Mouse (Mus musculus) intestine, embryonic 15.5 days (tissue): ENCODE data around the gene Tdrd6. TPM values are rescaled to one million over a fixed set of nuclear protein-coding genes. Genes with fewer than 3 reads are reported as not detected.
A peak's percentile ranks its signal among the peaks of the same experiment; 100 is the strongest.

Experiments
- ATAC-seq: fragments of 200-750 bp; cut with Nextera tagmentation; 2 replicates; pipeline ENCODE4 v1.8.0; 2017; ENCODE audit warnings: moderate TSS enrichment, moderate library complexity
- H3K27ac ChIP-seq: fragments of 300-500 bp; sonication (generic); 2 replicates; pipeline ENCODE4 v1.5.1; 2015; ENCODE audit warnings: mild to moderate bottlenecking, inconsistent platforms
- H3K27me3 ChIP-seq: fragments of 300-500 bp; sonication (generic); replicated peaks from 2 replicates; pipeline ENCODE4 v1.6.1; 2015; ENCODE audit warnings: inconsistent platforms
- H3K36me3 ChIP-seq: fragments of 300-500 bp; sonication (generic); 2 replicates; pipeline ENCODE4 v1.6.1; 2015; ENCODE audit warnings: inconsistent platforms
- H3K4me1 ChIP-seq: fragments of 300-500 bp; sonication (generic); replicated peaks from 2 replicates; pipeline ENCODE4 v1.6.1; 2015; ENCODE audit warnings: inconsistent platforms
- H3K4me2 ChIP-seq: fragments of 300-500 bp; sonication (generic); replicated peaks from 2 replicates; pipeline ENCODE4 v1.6.1; 2015; ENCODE audit warnings: mild to moderate bottlenecking, inconsistent platforms
- H3K4me3 ChIP-seq: fragments of 300-500 bp; sonication (generic); replicated peaks from 2 replicates; pipeline ENCODE4 v1.5.1; 2015; ENCODE audit warnings: inconsistent platforms
- H3K9ac ChIP-seq: fragments of 300-500 bp; sonication (generic); 2 replicates; pipeline ENCODE4 v1.6.1; 2015; ENCODE audit warnings: inconsistent platforms
- H3K9me3 ChIP-seq: fragments of 300-500 bp; sonication (generic); 2 replicates; pipeline ENCODE4 v1.6.1; 2016; ENCODE audit warnings: inconsistent platforms
- WGBS: fragments of 180-500 bp; shearing (Covaris S2); methylation state at CpG from one replicate; pipeline ENCODE4 v1.1.7; 2015; 5-methylcytosine and 5-hydroxymethylcytosine counted together
- polyA plus RNA-seq: library from polyadenylated mRNA; unstranded; fragments of >200 nt; fragmentation: Nextera tagmentation; extraction: Ambion mirVana; gene quantifications from 2 replicates; pipeline ENCODE4 v1.2.1, GENCODE M21; 2015

The Tdrd6 gene
- polyA plus RNA-seq, 1 experiment from 2014 or later: 0.46 TPM

DNA sequence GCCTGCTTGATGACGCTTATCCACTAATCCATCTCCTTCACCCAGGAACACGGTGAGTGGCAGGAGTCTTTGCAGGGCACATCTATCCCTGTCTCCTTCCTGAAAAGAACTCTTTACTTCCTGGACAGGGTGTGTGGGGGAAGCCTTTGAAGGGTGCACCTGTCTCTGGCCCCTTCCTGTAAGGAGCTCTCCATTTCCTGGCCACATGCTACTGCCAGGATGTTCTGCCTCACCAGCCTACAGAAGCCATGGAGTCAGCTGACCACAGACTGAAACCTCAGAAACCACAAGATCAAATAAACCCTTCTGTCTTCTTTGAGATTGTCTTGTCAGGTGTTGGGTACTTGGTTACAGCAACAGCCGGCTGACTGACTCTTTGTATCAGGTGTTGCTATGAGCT is 15.0 kb upstream of the Tdrd6 start:
- Histone ChIP-seq H3K9me3 (no peaks in the 10 kb centered on the region), H3K4me1 (no peaks in the 10 kb centered on the region), H3K4me3 (no peak overlapping the region), H3K36me3 (no peaks in the 10 kb centered on the region), H3K4me2 (no peak overlapping the region), H3K27ac (no peak overlapping the region), H3K9ac (no peak overlapping the region), H3K27me3 (no peaks in the 10 kb centered on the region)
- 85% methylated on average over 3 of the region's 3 CpGs for WGBS
- ATAC-seq: no peak

DNA sequence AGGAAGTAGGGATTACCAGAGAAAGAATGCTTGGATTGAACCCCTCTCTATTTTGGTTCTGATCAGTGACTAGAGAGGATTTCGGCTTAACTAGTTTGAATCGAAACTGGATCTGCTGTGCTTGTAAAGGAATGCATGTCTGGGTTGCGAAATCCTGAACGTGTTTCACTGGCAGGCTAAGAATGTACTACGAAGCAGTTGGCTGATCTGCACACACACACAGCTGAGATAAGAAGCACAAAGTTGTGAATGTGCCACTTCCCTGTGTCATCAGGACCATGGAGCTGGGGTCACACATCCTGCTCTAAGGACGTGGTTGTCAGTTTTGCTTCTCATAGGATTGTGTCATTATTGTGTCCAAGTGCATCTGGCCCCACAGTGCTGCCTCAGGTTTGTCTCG is 14.3 kb upstream of the Tdrd6 start:
- Histone ChIP-seq H3K36me3 (no peaks in the 10 kb centered on the region), H3K9me3 (no peaks in the 10 kb centered on the region), H3K27me3 (no peaks in the 10 kb centered on the region), H3K9ac (no peak overlapping the region), H3K4me2 (no peak overlapping the region), H3K4me1 (no peaks in the 10 kb centered on the region), H3K4me3 (no peak overlapping the region), H3K27ac (no peak overlapping the region)
- 70% methylated on average over 7 of the region's 7 CpGs for WGBS
- 0 out of 2 replicates have a peak, but pooled peaks have one; percentile 39 for ATAC-seq

DNA sequence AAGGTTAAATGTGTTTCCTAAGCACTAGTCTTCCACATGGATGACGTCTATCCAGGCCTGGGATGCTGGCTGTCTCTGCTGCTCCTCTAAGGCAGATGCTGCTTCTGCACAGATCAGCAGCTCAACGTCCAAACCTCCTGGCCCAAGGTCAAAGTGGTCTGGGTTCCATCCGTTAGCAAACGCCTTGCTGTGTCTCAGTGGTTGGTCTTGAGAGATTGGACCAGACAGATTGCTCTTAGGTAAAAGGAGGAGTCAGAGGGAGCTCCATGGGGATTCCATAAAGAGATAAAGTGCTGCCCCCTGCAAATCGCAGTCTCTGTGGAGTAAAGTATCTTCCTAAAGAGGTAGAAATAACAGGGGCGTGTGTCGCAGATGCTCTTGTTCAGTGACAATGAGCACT is 13.1 kb upstream of the Tdrd6 start:
- no peak overlapping the region for H3K27ac ChIP-seq
- 71% methylated on average over 7 of the region's 7 CpGs for WGBS
- H3K4me2 ChIP-seq: no peak overlapping the region
- H3K36me3 ChIP-seq: no peaks in the 10 kb centered on the region
- no peaks in the 10 kb centered on the region for H3K9me3 ChIP-seq
- H3K4me1 ChIP-seq: no peaks in the 10 kb centered on the region
- no peaks in the 10 kb centered on the region for H3K27me3 ChIP-seq
- no peak for ATAC-seq
- H3K9ac ChIP-seq: no peak overlapping the region
- no peak overlapping the region for H3K4me3 ChIP-seq

DNA sequence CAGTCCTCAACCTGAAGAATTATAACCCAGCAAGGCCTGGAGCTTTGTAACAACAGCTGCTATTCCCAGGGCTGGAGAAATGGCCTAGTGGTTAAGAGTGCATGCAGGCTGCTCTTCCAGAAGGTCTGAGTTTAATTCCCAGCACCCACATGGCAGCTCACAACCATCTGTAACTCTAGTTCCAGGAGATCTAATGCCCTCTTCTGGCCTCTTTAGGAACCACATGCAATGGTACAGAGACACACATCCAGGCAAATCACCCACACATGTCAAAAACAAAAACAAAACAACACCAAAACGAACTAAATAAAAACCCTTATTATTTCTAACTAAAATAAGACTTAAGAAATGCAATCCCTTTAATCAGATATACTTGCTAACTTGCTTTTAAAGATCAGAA is 10.7 kb upstream of the Tdrd6 start:
- 84% methylated on average over 1 of the region's 1 CpGs for WGBS
- Histone ChIP-seq H3K4me3 (no peak overlapping the region), H3K36me3 (no peaks in the 10 kb centered on the region), H3K4me2 (no peak overlapping the region), H3K9ac (no peak overlapping the region), H3K9me3 (no peaks in the 10 kb centered on the region), H3K27me3 (no peaks in the 10 kb centered on the region), H3K27ac (no peak overlapping the region), H3K4me1 (no peaks in the 10 kb centered on the region)
- no peak for ATAC-seq

DNA sequence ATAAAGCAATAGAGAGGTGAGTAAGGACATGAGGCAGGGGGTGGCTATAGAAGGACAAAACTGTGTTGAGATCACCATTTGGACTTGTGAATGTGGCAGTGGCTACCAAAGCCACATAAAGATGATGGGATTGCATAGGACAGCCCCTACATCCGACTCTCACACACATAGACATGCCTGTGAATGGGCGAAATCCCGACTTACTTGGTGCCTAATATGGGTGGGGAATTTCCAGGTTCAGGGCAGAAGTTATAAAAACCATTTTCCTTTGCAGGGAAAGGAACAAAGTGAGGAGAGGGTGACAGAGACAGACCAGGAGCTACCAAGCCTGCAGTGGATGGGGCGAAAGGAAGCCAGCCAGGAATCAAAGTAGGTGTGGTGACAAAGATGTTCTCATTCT is 7.0 kb upstream of the Tdrd6 start:
- Histone ChIP-seq H3K9me3 (no peaks in the 10 kb centered on the region), H3K27ac (no peak overlapping the region), H3K4me1 (no peaks in the 10 kb centered on the region), H3K4me3 (no peak overlapping the region), H3K9ac (no peak overlapping the region), H3K27me3 (no peaks in the 10 kb centered on the region), H3K4me2 (no peak overlapping the region), H3K36me3 (no peaks in the 10 kb centered on the region)
- 93% methylated on average over 4 of the region's 4 CpGs for WGBS
- no peak for ATAC-seq

DNA sequence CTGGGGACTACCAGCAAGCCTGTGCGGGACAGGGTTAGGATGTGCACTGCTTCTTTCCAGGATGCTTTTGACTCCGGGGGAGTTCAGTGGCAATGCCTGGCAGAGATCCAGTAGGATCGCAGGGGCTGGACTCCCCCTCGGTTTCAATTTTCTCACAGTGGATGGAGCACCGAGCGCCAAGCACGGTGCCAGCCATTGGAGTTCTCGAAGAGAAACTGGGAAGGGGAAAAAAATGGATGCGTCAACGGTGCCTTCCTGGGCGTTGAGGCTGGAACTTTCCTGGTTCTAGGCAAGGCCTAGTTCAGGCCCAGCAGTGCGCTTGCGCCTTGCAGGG is 295 bp upstream of the Tdrd6 start:
- H3K27me3 ChIP-seq: peaks cover 34% of the 10 kb centered on the region
- peaks cover 11% of the 10 kb centered on the region for H3K4me1 ChIP-seq
- no peaks in the 10 kb centered on the region for H3K36me3 ChIP-seq
- H3K27ac ChIP-seq: no peak overlapping the region
- H3K4me2 ChIP-seq: peak overlapping the region; percentile 88
- 56% methylated on average over 13 of the region's 13 CpGs for WGBS
- no peak overlapping the region for H3K9ac ChIP-seq
- peak; percentile 49; the same call in 1 of the 2 replicates for ATAC-seq
- peak overlapping the region; percentile 41 for H3K4me3 ChIP-seq
- H3K9me3 ChIP-seq: no peaks in the 10 kb centered on the region

DNA sequence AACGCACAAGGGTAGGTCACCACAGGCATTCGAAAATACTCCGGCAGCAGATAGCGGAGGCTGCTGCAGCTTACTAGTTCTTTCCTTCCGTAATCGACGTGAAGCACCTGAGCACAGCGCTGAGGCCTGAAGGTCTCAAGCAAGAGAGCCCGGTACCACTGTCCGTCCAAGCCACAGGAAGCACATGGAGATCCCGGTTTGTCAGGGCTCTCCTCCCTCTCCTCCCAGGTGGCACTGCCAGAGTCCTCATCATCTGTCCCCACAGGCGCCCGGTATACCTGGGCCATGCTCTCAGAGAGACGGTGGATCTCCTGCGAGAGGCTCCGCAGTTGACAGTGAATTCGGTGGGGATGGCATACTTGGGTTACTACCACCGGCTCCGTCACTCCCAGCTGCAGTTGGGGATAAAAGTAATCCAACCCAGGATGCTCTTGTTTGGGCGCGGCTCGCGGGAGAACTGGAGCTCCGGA is 1.0 kb downstream of the Tdrd6 start:
- H3K4me2 ChIP-seq: peak overlapping the region; percentile 88
- H3K4me3 ChIP-seq: peak overlapping the region; percentile 41
- H3K27me3 ChIP-seq: peaks cover 34% of the 10 kb centered on the region
- H3K9me3 ChIP-seq: no peaks in the 10 kb centered on the region
- no peaks in the 10 kb centered on the region for H3K36me3 ChIP-seq
- H3K4me1 ChIP-seq: peaks cover 11% of the 10 kb centered on the region
- ATAC-seq: peak; percentile 34; the same call in 1 of the 2 replicates
- no peak overlapping the region for H3K9ac ChIP-seq
- no peak overlapping the region for H3K27ac ChIP-seq
- 19% methylated on average over 24 of the region's 24 CpGs for WGBS

DNA sequence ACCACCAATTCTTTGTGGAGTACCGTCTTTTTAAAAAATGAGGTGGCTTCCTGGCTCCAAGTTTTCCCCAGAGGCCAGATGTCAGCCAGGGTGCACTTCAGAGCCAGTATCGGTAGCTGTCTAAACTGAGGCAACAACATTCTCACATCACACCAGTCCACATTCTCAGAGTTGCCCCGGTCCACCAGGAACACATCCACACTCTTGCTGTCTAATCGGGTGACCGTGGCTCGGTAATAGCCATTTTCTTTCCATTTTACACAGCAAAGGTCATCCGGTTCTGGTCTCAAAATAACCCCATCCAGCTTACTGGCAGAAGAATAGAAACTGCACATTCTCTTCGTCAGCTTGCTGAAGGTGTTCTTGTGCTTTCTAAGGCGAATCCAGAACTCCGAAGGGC is 1.9 kb downstream of the Tdrd6 start:
- WGBS: 92% methylated on average over 10 of the region's 10 CpGs
- ATAC-seq: no peak

GRCm38 (mm10) chr17:43622076-43622475 is 8.0 kb downstream of the Tdrd6 start:
- WGBS: 84% methylated on average over 10 of the region's 10 CpGs
- no peaks in the 10 kb centered on the region for H3K9me3 ChIP-seq

More for the DNA sequence above, 1.9 kb downstream of the Tdrd6 start:
- H3K4me1 ChIP-seq: peaks cover 11% of the 10 kb centered on the region
- no peak overlapping the region for H3K4me2 ChIP-seq
- no peak overlapping the region for H3K9ac ChIP-seq
- no peaks in the 10 kb centered on the region for H3K36me3 ChIP-seq
- H3K27ac ChIP-seq: no peak overlapping the region
- peaks cover 34% of the 10 kb centered on the region for H3K27me3 ChIP-seq
- H3K9me3 ChIP-seq: no peaks in the 10 kb centered on the region
- no peak overlapping the region for H3K4me3 ChIP-seq

GRCm38 (mm10) chr17:43619156-43619555 is 10.9 kb downstream of the Tdrd6 start:
- Histone ChIP-seq H3K9ac (no peak overlapping the region), H3K4me2 (no peak overlapping the region), H3K4me1 (no peaks in the 10 kb centered on the region), H3K36me3 (no peaks in the 10 kb centered on the region), H3K27me3 (no peaks in the 10 kb centered on the region), H3K4me3 (no peak overlapping the region), H3K9me3 (no peaks in the 10 kb centered on the region), H3K27ac (no peak overlapping the region)
- no peak for ATAC-seq
- WGBS: 79% methylated on average over 9 of the region's 9 CpGs

More at GRCm38 (mm10) chr17:43622076-43622475, 8.0 kb downstream of the Tdrd6 start:
- no peak overlapping the region for H3K4me3 ChIP-seq
- H3K9ac ChIP-seq: no peak overlapping the region
- peak; percentile 59; the same call in 1 of the 2 replicates for ATAC-seq
- no peak overlapping the region for H3K27ac ChIP-seq
- H3K36me3 ChIP-seq: no peaks in the 10 kb centered on the region
- H3K27me3 ChIP-seq: no peaks in the 10 kb centered on the region
- H3K4me2 ChIP-seq: no peak overlapping the region
- no peaks in the 10 kb centered on the region for H3K4me1 ChIP-seq

GRCm38 (mm10) chr17:43612221-43612620 is 17.9 kb downstream of the Tdrd6 start:
- no peak overlapping the region for H3K27ac ChIP-seq
- no peak for ATAC-seq
- H3K36me3 ChIP-seq: no peaks in the 10 kb centered on the region
- no peaks in the 10 kb centered on the region for H3K4me1 ChIP-seq
- H3K9ac ChIP-seq: no peak overlapping the region
- H3K9me3 ChIP-seq: no peaks in the 10 kb centered on the region
- WGBS: 62% methylated on average over 3 of the region's 3 CpGs
- H3K4me3 ChIP-seq: no peak overlapping the region
- no peaks in the 10 kb centered on the region for H3K27me3 ChIP-seq
- H3K4me2 ChIP-seq: no peak overlapping the region

GRCm38 (mm10) chr17:43611586-43611985 is 18.5 kb downstream of the Tdrd6 start:
- no peaks in the 10 kb centered on the region for H3K4me1 ChIP-seq
- H3K9me3 ChIP-seq: no peaks in the 10 kb centered on the region
- no peak overlapping the region for H3K4me3 ChIP-seq
- H3K4me2 ChIP-seq: no peak overlapping the region
- no peak overlapping the region for H3K9ac ChIP-seq
- no peak overlapping the region for H3K27ac ChIP-seq
- no peaks in the 10 kb centered on the region for H3K27me3 ChIP-seq
- WGBS: 19% methylated on average over 7 of the region's 7 CpGs
- no peaks in the 10 kb centered on the region for H3K36me3 ChIP-seq
- peak; percentile 12; the same call in 1 of the 2 replicates for ATAC-seq

DNA sequence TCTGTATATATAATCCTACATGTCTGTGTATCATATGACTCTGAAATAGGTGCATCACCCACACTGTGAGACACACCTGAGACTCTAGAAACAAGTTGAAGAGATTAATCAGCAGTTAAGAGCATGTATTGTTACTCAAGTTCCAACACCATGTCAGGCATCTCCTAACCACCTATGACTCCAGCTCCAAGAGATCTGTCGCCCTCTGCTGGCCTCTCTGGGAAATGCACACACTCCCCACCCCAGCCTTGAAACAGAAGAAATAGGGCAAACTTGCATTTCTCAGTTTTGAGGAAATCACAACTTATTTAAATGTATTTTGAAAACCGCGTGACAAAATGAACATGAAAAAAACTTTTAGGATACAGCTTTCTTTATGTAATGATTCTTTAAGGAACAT is 23.4 kb downstream of the Tdrd6 start:
- H3K4me1 ChIP-seq: no peaks in the 10 kb centered on the region
- H3K4me3 ChIP-seq: no peak overlapping the region
- WGBS: 21% methylated on average over 3 of the region's 3 CpGs
- no peaks in the 10 kb centered on the region for H3K9me3 ChIP-seq
- no peak overlapping the region for H3K27ac ChIP-seq
- no peak overlapping the region for H3K9ac ChIP-seq
- peak; percentile 10; the same call in 1 of the 2 replicates for ATAC-seq
- no peaks in the 10 kb centered on the region for H3K36me3 ChIP-seq
- no peak overlapping the region for H3K4me2 ChIP-seq
- H3K27me3 ChIP-seq: no peaks in the 10 kb centered on the region
